Mouse (Mus musculus) mouse trophoblast stem cell (cell line): ENCODE results near the gene Emsy.

Experiments used
- in situ Hi-C, 2 experiments: fragments of 300-500 bp; cut with MseI, MboI; formaldehyde crosslinking; loops; 2 replicates in 1 of 2; 3 replicates in 1 of 2; pipeline ENCODE4 v1.15.1; 2025

Gene Emsy

GRCm38 (mm10) chr7:98544556-98544955 lies 112.0 kb downstream of the Emsy start:
- in situ Hi-C loops: no loop called here

- in situ Hi-C loops: no loop called here
Observed at GRCm38 (mm10) chr7:98543853-98544370, 112.7 kb downstream of the Emsy start.

GRCm38 (mm10) chr7:98542731-98543142 lies 113.8 kb downstream of the Emsy start:
- in situ Hi-C loops: no loop called here

- in situ Hi-C loops: no loop called here
Observed at GRCm38 (mm10) chr7:98542267-98542666, 114.3 kb downstream of the Emsy start.

GRCm38 (mm10) chr7:98541564-98541963 lies 115.0 kb downstream of the Emsy start:
- in situ Hi-C loops: no loop called here

GRCm38 (mm10) chr7:98540879-98541278 lies 115.7 kb downstream of the Emsy start:
- in situ Hi-C loops: no loop called here

- in situ Hi-C loops: no loop called here
Observed at GRCm38 (mm10) chr7:98537967-98538573, 118.5 kb downstream of the Emsy start.

- in situ Hi-C loops: no loop called here
Observed at GRCm38 (mm10) chr7:98537210-98537966, 119.2 kb downstream of the Emsy start.
